8 mouse cellular contexts compared by ENCODE assay signal in genomic region chr6:54815428-54816130, GRCm38 (mm10). TPM values are rescaled to one million over a fixed set of nuclear protein-coding genes. Genes with fewer than 3 reads are reported as not detected.
DNase-seq lines count a peak whose midpoint lies in the region; ATAC-seq lines count a peak whose summit lies in the region.

No protein-coding gene starts in this region.

- no peak for ATAC-seq in hindbrain, embryonic 13.5 days (ENCODE audit: low FRiP score)
- no peak for ATAC-seq in midbrain, embryonic 13.5 days
- ATAC-seq in cerebellum, adult (ENCODE audit: insufficient number of reproducible peaks, low FRiP score, low TSS enrichment), result no peak

- no peak overlapping the region for H3K9ac ChIP-seq in hindbrain, embryonic 13.5 days
- no peak overlapping the region for H3K9ac ChIP-seq in midbrain, embryonic 13.5 days (replicated peaks)

- H3K27ac ChIP-seq in hindbrain, embryonic 13.5 days, result no peak overlapping the region
- no peak overlapping the region for H3K27ac ChIP-seq in midbrain, embryonic 13.5 days

- H3K27me3 ChIP-seq in hindbrain, embryonic 13.5 days, result 0 out of 2 replicates have a peak, but pooled peaks cover 4% of the 10 kb centered on the region
- no peaks in the 10 kb centered on the region; the same call in 1 of the 2 replicates for H3K27me3 ChIP-seq in midbrain, embryonic 13.5 days

- no peaks in the 10 kb centered on the region for H3K36me3 ChIP-seq in hindbrain, embryonic 13.5 days
- no peaks in the 10 kb centered on the region for H3K36me3 ChIP-seq in midbrain, embryonic 13.5 days

- H3K4me3 ChIP-seq in hindbrain, embryonic 13.5 days, result no peak overlapping the region
- H3K4me3 ChIP-seq in midbrain, embryonic 13.5 days (replicated peaks), result no peak overlapping the region

- H3K4me1 ChIP-seq in hindbrain, embryonic 13.5 days (replicated peaks), result peaks cover 36% of the 10 kb centered on the region
- H3K4me1 ChIP-seq in midbrain, embryonic 13.5 days (replicated peaks), result peaks cover 30% of the 10 kb centered on the region

- 85% methylated on average over 9 of the region's 9 CpGs for WGBS in hindbrain, embryonic 13.5 days
- WGBS in midbrain, embryonic 13.5 days, result 79% methylated on average over 9 of the region's 9 CpGs

- peak; percentile 5 for DNase-seq in kidney, adult 11 months
- no peak for DNase-seq in kidney, postnatal 10 days
- DNase-seq in MEL-GATA-1-ER (ENCODE audit: extremely low read depth, low read depth), result peak; percentile 24
- no peak for DNase-seq in left cerebral cortex, postnatal 10 days (ENCODE audit: extremely low spot score in 1 of 2, low spot score in 2 of 2)
- DNase-seq in urinary bladder, postnatal 14 days (ENCODE audit: low spot score), result no peak

- no peaks in the 10 kb centered on the region for H3K9me3 ChIP-seq in hindbrain, embryonic 13.5 days
- no peaks in the 10 kb centered on the region for H3K9me3 ChIP-seq in midbrain, embryonic 13.5 days

- intact Hi-C loops in left cerebral cortex, postnatal 10 days (cut with DNase I), result loop anchor here (5.0 to 10.0 kb wide), 3 partner anchors 82 to 349 kb away; partner anchors contain the start of gene Ggct

- peak overlapping the region; percentile 68 for H3K4me2 ChIP-seq in hindbrain, embryonic 13.5 days
- H3K4me2 ChIP-seq in midbrain, embryonic 13.5 days (replicated peaks), result peak overlapping the region; percentile 71; the same call in 1 of the 2 replicates

RNA-seq across cellular contexts. Expression of gene Znrf2, which starts 1.1 kb away (rescaled TPM):
- 5.6 and 5.9 TPM in 2 replicates for polyA plus RNA-seq in hindbrain, embryonic 13.5 days (2015; fragmentation: Nextera tagmentation; extraction: Ambion mirVana)
- polyA plus RNA-seq in midbrain, embryonic 13.5 days (2015; fragmentation: Nextera tagmentation; extraction: Ambion mirVana), result 6.0 and 6.4 TPM in 2 replicates
- 10 to 100 TPM; 31.7 to 35.2 TPM for total RNA-seq in left cerebral cortex, postnatal 10 days (2021)

Comparison
In these comparisons a context has a peak if more than half of its experiments do, and no peak if none do; other contexts are left out.
1. DNase-seq: peak in kidney, adult 11 months (single experiment) and MEL-GATA-1-ER (single experiment); none in kidney, postnatal 10 days (single experiment), left cerebral cortex, postnatal 10 days (0 of 2) and urinary bladder, postnatal 14 days (single experiment).